Mouse (Mus musculus) CH12.LX (cell line): Measurements from ENCODE around the gene Pms2. TPM values are rescaled to one million over a fixed set of nuclear protein-coding genes. Genes with fewer than 3 reads are reported as not detected.

Source experiments
- DNase-seq: peaks from one replicate; pipeline ENCODE4 v3.0.0-alpha.2; 2013; ENCODE audit errors: extremely low read depth
- H3K27ac ChIP-seq: 2 replicates; pipeline ENCODE4 v1.5.1; 2012; ENCODE audit warnings: low read depth, mild to moderate bottlenecking, control low read depth, moderate library complexity; ENCODE audit not compliant: insufficient read depth
- H3K27me3 ChIP-seq: replicated peaks from 2 replicates; pipeline ENCODE3; 2012; ENCODE audit warnings: inconsistent platforms
- H3K36me3 ChIP-seq, 2 experiments: replicated peaks in 1 of 2; 2 replicates each; pipeline versions ENCODE3 to v1.6.1; 2012; ENCODE audit warnings: inconsistent platforms in 1 of 2, low read length in 1 of 2, mild to moderate bottlenecking in 1 of 2, mixed read lengths in 1 of 2, moderate library complexity in 1 of 2; ENCODE audit not compliant: control insufficient read depth in 1 of 2, insufficient read depth in 1 of 2
- H3K4me1 ChIP-seq, 2 experiments: 2 replicates each; pipeline ENCODE4 v1.6.1; 2012; ENCODE audit warnings: inconsistent platforms in 1 of 2, moderate library complexity in 1 of 2; ENCODE audit not compliant: insufficient read depth in 2 of 2, control insufficient read depth in 1 of 2
- H3K4me2 ChIP-seq: 2 replicates; pipeline ENCODE4 v1.6.1; 2012; ENCODE audit warnings: low read depth, mild to moderate bottlenecking, control low read depth; ENCODE audit not compliant: poor library complexity, insufficient read depth, severe bottlenecking
- H3K4me3 ChIP-seq, 3 experiments: fragments of 150-350 bp in 1 of 3; sonication (generic) in 1 of 3; replicated peaks in 1 of 3; 2 replicates each; pipeline versions ENCODE3 to v1.5.1; 2011 to 2012; ENCODE audit warnings: low read depth in 2 of 3, low read length in 2 of 3, mild to moderate bottlenecking in 2 of 3, moderate library complexity in 2 of 3, control low read depth in 1 of 3, improper control_type of control experiment in 1 of 3, inconsistent platforms in 1 of 3, mixed read lengths in 1 of 3; ENCODE audit not compliant: poor library complexity in 1 of 3
- H3K79me2 ChIP-seq: replicated peaks from 2 replicates; pipeline ENCODE4 v1.6.1; 2012; ENCODE audit warnings: mild to moderate bottlenecking, moderate library complexity; ENCODE audit not compliant: control insufficient read depth, poor library complexity, insufficient read depth, severe bottlenecking; ENCODE audit errors: extremely low read depth
- H3K9ac ChIP-seq: 2 replicates; pipeline ENCODE4 v1.6.1; 2012; ENCODE audit warnings: low read depth, mild to moderate bottlenecking, control low read depth, moderate library complexity; ENCODE audit not compliant: insufficient read depth
- H3K9me3 ChIP-seq: replicated peaks from 2 replicates; pipeline ENCODE3; 2012; ENCODE audit warnings: low read length, inconsistent platforms, mixed read lengths
- BHLHE40 ChIP-seq: IDR thresholded peaks from 2 replicates; pipeline ENCODE4 v1.6.1; 2011; ENCODE audit warnings: mild to moderate bottlenecking, low read depth, low read length, improper control_type of control experiment
- CHD1 ChIP-seq: IDR thresholded peaks from 2 replicates; pipeline ENCODE4 v1.6.1; 2012; ENCODE audit warnings: low read depth, low read length, improper control_type of control experiment, inconsistent platforms
- CHD2 ChIP-seq: IDR thresholded peaks from 2 replicates; pipeline ENCODE4 v1.6.1; 2011; ENCODE audit warnings: low read length, improper control_type of control experiment
- CTCF ChIP-seq, 2 experiments: IDR thresholded peaks in 1 of 2; conservative IDR thresholded peaks in 1 of 2; 2 replicates each; pipeline ENCODE4 v1.5.1; 2011 to 2012; ENCODE audit warnings: low read depth in 2 of 2, low read length in 2 of 2, improper control_type of control experiment in 1 of 2, inconsistent platforms in 1 of 2, mild to moderate bottlenecking in 1 of 2, moderate library complexity in 1 of 2
- E2F4 ChIP-seq: IDR thresholded peaks from 2 replicates; pipeline ENCODE4 v1.6.1; 2011; ENCODE audit warnings: low read depth, low read length, improper control_type of control experiment; ENCODE audit not compliant: insufficient replicate concordance
- EP300 ChIP-seq: IDR thresholded peaks from 2 replicates; pipeline ENCODE4 v1.6.1; 2011; ENCODE audit warnings: low read length, improper control_type of control experiment
- ETS1 ChIP-seq: conservative IDR thresholded peaks from 2 replicates; pipeline ENCODE4 v1.6.1; 2012; ENCODE audit warnings: low read depth, mild to moderate bottlenecking, inconsistent platforms, low read length, improper control_type of control experiment, moderate library complexity
- GABPA ChIP-seq: IDR thresholded peaks from 2 replicates; pipeline ENCODE4 v1.6.1; 2012; ENCODE audit warnings: low read depth, low read length, improper control_type of control experiment, inconsistent platforms; ENCODE audit not compliant: insufficient replicate concordance
- HCFC1 ChIP-seq: IDR thresholded peaks from 2 replicates; pipeline ENCODE4 v1.6.1; 2012; ENCODE audit warnings: low read depth, mild to moderate bottlenecking, inconsistent platforms, low read length, improper control_type of control experiment
- KAT2A ChIP-seq: IDR thresholded peaks from 2 replicates; pipeline ENCODE4 v1.6.1; 2012; ENCODE audit warnings: low read length, improper control_type of control experiment, inconsistent platforms; ENCODE audit not compliant: insufficient replicate concordance
- MAFK ChIP-seq: IDR thresholded peaks from 2 replicates; pipeline ENCODE4 v1.6.1; 2011; ENCODE audit warnings: low read length, improper control_type of control experiment; ENCODE audit not compliant: insufficient replicate concordance
- MAZ ChIP-seq: IDR thresholded peaks from 2 replicates; pipeline ENCODE4 v1.6.1; 2012; ENCODE audit warnings: low read depth, mild to moderate bottlenecking, inconsistent platforms, low read length, improper control_type of control experiment, moderate library complexity
- MXI1 ChIP-seq: IDR thresholded peaks from 2 replicates; pipeline ENCODE4 v1.6.1; 2011; ENCODE audit warnings: mild to moderate bottlenecking, low read depth, low read length, improper control_type of control experiment
- NELFE ChIP-seq: IDR thresholded peaks from 2 replicates; pipeline ENCODE4 v1.6.1; 2011; ENCODE audit warnings: low read depth, low read length, improper control_type of control experiment
- PAX5 ChIP-seq: IDR thresholded peaks from 2 replicates; pipeline ENCODE4 v1.6.1; 2012; ENCODE audit warnings: low read length, inconsistent platforms, mixed read lengths
- POLR2A ChIP-seq: IDR thresholded peaks from 2 replicates; pipeline ENCODE4 v1.6.1; 2011; ENCODE audit warnings: low read depth, mild to moderate bottlenecking, improper control_type of control experiment, low read length
- RAD21 ChIP-seq: IDR thresholded peaks from 2 replicates; pipeline ENCODE4 v1.6.1; 2011; ENCODE audit warnings: low read depth, mild to moderate bottlenecking, low read length, improper control_type of control experiment, moderate library complexity
- SIN3A ChIP-seq: IDR thresholded peaks from 2 replicates; pipeline ENCODE4 v1.6.1; 2012; ENCODE audit warnings: low read length, improper control_type of control experiment, inconsistent platforms
- SMC3 ChIP-seq: IDR thresholded peaks from 2 replicates; pipeline ENCODE4 v1.6.1; 2011; ENCODE audit warnings: low read depth, low read length, improper control_type of control experiment
- TBP ChIP-seq: conservative IDR thresholded peaks from 2 replicates; pipeline ENCODE4 v1.6.1; 2011; ENCODE audit warnings: low read depth, low read length, improper control_type of control experiment
- TCF12 ChIP-seq: IDR thresholded peaks from 2 replicates; pipeline ENCODE4 v1.6.1; 2014; ENCODE audit warnings: low read depth, mild to moderate bottlenecking, inconsistent platforms, low read length, improper control_type of control experiment
- UBTF ChIP-seq: IDR thresholded peaks from 2 replicates; pipeline ENCODE4 v1.6.1; 2012; ENCODE audit warnings: low read depth, mild to moderate bottlenecking, inconsistent platforms, low read length, improper control_type of control experiment, moderate library complexity
- USF1 ChIP-seq: IDR thresholded peaks from 2 replicates; pipeline ENCODE4 v1.6.1; 2014; ENCODE audit warnings: low read depth, mild to moderate bottlenecking, inconsistent platforms, low read length, improper control_type of control experiment
- ZC3H11A ChIP-seq: IDR thresholded peaks from 2 replicates; pipeline ENCODE4 v1.6.1; 2012; ENCODE audit warnings: low read depth, mild to moderate bottlenecking, inconsistent platforms, low read length, improper control_type of control experiment
- ZNF384 ChIP-seq: IDR thresholded peaks from 2 replicates; pipeline ENCODE4 v1.6.1; 2012; ENCODE audit warnings: low read depth, low read length, improper control_type of control experiment, inconsistent platforms
- dilution Hi-C: fragments of 300-500 bp; cut with MboI; formaldehyde crosslinking; loops from 2 replicates; pipeline ENCODE4 v1.14.3; 2020; ENCODE audit warnings: low sequenced_read_pairs; ENCODE audit not compliant: extremely low pct_unique_long_range_greater_than_20kb, extremely low pct_ligation_motif_present
- in situ Hi-C: fragments of 300-500 bp; cut with MboI; formaldehyde crosslinking; loops from 3 replicates; pipeline ENCODE4 v1.14.3; 2019; ENCODE audit warnings: low sequenced_read_pairs, low pct_ligation_motif_present, low pct_unique_long_range_greater_than_20kb, mixed read lengths
- polyA plus RNA-seq: library from polyadenylated mRNA; unstranded; fragments of >175 nt; gene quantifications from 2 replicates; pipeline ENCODE4 v1.2.1, GENCODE M21; 2012; ENCODE audit warnings: low read depth; ENCODE audit not compliant: insufficient read length
- total RNA-seq, 2 experiments: library from RNA; depleted of rRNA; stranded (reverse); fragments of 300-350 nt in 1 of 2; fragments of >200 nt in 1 of 2; gene quantifications; 2 replicates each; pipeline ENCODE4 v1.2.3; 2012 to 2014

Gene Pms2
- total and polyA plus RNA-seq, 3 experiments: 22.2 to 31.8 (median 25.6) TPM

DNA sequence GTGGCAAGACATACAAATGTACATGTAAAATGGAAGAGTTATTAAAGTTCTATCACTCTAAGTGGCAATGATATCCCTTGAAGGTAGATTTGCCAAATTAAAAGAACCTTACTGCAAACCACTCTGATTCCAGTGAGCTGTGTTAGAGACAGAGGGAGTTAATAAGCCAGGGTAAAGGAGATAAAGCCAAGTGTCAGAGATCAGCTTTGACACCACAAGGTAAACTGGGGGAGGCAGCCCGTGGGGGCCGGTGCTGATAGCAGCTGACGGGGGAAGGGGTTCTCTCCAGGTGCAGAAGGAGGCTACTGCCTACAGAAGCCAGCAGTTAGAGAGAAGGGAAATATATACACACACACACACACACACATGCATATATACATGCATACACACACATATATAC is 62.9 kb downstream of the Pms2 start:
- no peaks in the 10 kb centered on the region for H3K36me3 ChIP-seq
- no peaks in the 10 kb centered on the region for H3K27me3 ChIP-seq
- no peak overlapping the region for H3K9ac ChIP-seq
- no peak overlapping the region for H3K4me2 ChIP-seq
- peaks cover 0 to 4% of the 10 kb centered on the region in 2 experiments; a peak in 1 of 4 replicates for H3K4me1 ChIP-seq
- H3K79me2 ChIP-seq: no peaks in the 10 kb centered on the region
- H3K4me3 ChIP-seq: no peak overlapping the region
- dilution Hi-C loops: no loop called here
- in situ Hi-C loops: no loop called here
- no peaks in the 10 kb centered on the region for H3K9me3 ChIP-seq
- no peak for DNase-seq
- no peak for TF ChIP-seq TBP
- TF ChIP-seq ZNF384: no peak
- TF ChIP-seq SIN3A: no peak
- no peak for TF ChIP-seq HCFC1
- TF ChIP-seq CHD1: no peak
- TF ChIP-seq CHD2: no peak
- no peak for TF ChIP-seq POLR2A
- no peak for TF ChIP-seq PAX5
- TF ChIP-seq E2F4: no peak
- no peak for TF ChIP-seq TCF12
- no peak for TF ChIP-seq UBTF
- TF ChIP-seq EP300: no peak
- TF ChIP-seq CTCF (conservative IDR thresholded peaks at IDR 0.05 in 1 of 2, IDR thresholded peaks at IDR 0.05 in 1 of 2; ENCODE audit: low read depth in 2 of 2, low read length in 2 of 2): no peak
- no peak for TF ChIP-seq GABPA
- no peak overlapping the region for H3K27ac ChIP-seq

DNA sequence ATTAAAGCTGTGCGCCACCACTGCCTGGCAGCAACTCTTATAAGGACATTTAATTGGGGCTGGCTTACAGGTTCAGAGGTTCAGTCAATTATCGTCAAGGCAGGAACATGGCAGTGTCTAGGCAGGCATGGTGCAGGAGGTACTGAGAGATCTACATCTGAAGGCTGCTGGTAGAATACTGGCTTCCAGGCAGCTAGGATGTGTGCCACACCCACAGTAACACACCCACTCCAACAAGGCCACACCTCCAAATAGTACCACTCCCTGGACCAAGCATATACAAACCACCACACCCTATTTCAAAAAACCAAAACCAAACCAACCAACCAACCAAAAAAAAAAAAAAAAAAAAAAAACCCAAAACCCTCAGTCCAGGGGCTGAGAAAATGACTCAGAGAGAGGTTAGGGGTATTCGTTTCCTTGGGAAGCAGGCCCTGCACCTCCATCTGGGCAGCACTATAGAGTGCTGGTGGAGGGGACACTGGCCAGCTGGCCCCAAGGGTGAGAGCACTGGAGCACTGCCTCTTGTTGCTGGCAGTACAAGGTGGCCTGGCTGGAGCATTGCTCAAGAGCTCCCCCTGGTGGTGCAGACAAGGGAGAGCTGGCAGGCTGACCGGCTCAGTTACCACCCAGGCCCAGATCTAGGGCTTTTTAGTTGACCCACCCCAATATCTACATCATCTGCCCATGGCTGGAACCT is 65.3 kb downstream of the Pms2 start:
- peak; percentile 72 for DNase-seq
- H3K36me3 ChIP-seq: no peaks in the 10 kb centered on the region
- H3K4me3 ChIP-seq: no peak overlapping the region
- no peak overlapping the region for H3K9ac ChIP-seq
- no peaks in the 10 kb centered on the region for H3K79me2 ChIP-seq
- no peaks in the 10 kb centered on the region for H3K9me3 ChIP-seq
- no peak overlapping the region for H3K27ac ChIP-seq
- in situ Hi-C loops: no loop called here
- dilution Hi-C loops: no loop called here
- peaks cover 0 to 4% of the 10 kb centered on the region in 2 experiments; a peak in 1 of 4 replicates for H3K4me1 ChIP-seq
- no peak overlapping the region for H3K4me2 ChIP-seq
- no peak for TF ChIP-seq POLR2A
- peak; percentile 66 to 87 for TF ChIP-seq CTCF (conservative IDR thresholded peaks at IDR 0.05 in 1 of 2, IDR thresholded peaks at IDR 0.05 in 1 of 2; ENCODE audit: low read depth in 2 of 2, low read length in 2 of 2)
- TF ChIP-seq PAX5: no peak
- no peak for TF ChIP-seq ETS1
- no peak for TF ChIP-seq MAFK
- peak; percentile 90 for TF ChIP-seq SMC3
- no peak for TF ChIP-seq EP300
- TF ChIP-seq KAT2A: no peak
- TF ChIP-seq ZNF384: peak; percentile 78
- TF ChIP-seq RAD21: peak; percentile 76
- peak; percentile 28; the same call in 1 of the 2 replicates for TF ChIP-seq NELFE
- TF ChIP-seq USF1: no peak
- peak; percentile 31; the same call in 1 of the 2 replicates for TF ChIP-seq TCF12
- TF ChIP-seq BHLHE40: no peak
- TF ChIP-seq MAZ: no peak
- TF ChIP-seq ZC3H11A: 0 out of 2 replicates have a peak, but pooled peaks have one; percentile 15
- TF ChIP-seq MXI1: no peak
- no peaks in the 10 kb centered on the region for H3K27me3 ChIP-seq
